Mouse (Mus musculus): ENCODE data around the gene Sh3pxd2a.

Gene Sh3pxd2a

GRCm38 (mm10) chr19:47317063-47317938 lies 146.9 kb downstream of the Sh3pxd2a start:
- no peak for DNase-seq (ENCODE audit: extremely low read depth, insufficient read length, low spot score)

- no peak for DNase-seq (ENCODE audit: extremely low read depth, insufficient read length, low spot score)
Measured at GRCm38 (mm10) chr19:47316288-47317062, 147.7 kb downstream of the Sh3pxd2a start.

- DNase-seq (ENCODE audit: extremely low read depth, insufficient read length, low spot score), result no peak
Measured at GRCm38 (mm10) chr19:47315917-47316265, 148.3 kb downstream of the Sh3pxd2a start.

GRCm38 (mm10) chr19:47315091-47315916 lies 148.9 kb downstream of the Sh3pxd2a start:
- peak; percentile 79 for DNase-seq (ENCODE audit: extremely low read depth, insufficient read length, low spot score)

- DNase-seq (ENCODE audit: extremely low read depth, insufficient read length, low spot score), result peak; percentile 93
Measured at GRCm38 (mm10) chr19:47314076-47314941, 149.9 kb downstream of the Sh3pxd2a start.

- peak; percentile 50 for DNase-seq (ENCODE audit: extremely low read depth, insufficient read length, low spot score)
Measured at GRCm38 (mm10) chr19:47313387-47314075, 150.7 kb downstream of the Sh3pxd2a start.

GRCm38 (mm10) chr19:47311162-47311561 lies 153.0 kb downstream of the Sh3pxd2a start:
- DNase-seq (ENCODE audit: extremely low read depth, insufficient read length, low spot score), result no peak

GRCm38 (mm10) chr19:47309824-47310223 lies 154.4 kb downstream of the Sh3pxd2a start:
- DNase-seq (ENCODE audit: extremely low read depth, insufficient read length, low spot score), result no peak

GRCm38 (mm10) chr19:47306917-47307315 lies 157.3 kb downstream of the Sh3pxd2a start:
- no peak for DNase-seq (ENCODE audit: extremely low read depth, insufficient read length, low spot score)

GRCm38 (mm10) chr19:47306128-47306916 lies 157.9 kb downstream of the Sh3pxd2a start:
- no peak for DNase-seq (ENCODE audit: extremely low read depth, insufficient read length, low spot score)

GRCm38 (mm10) chr19:47305401-47305800 lies 158.8 kb downstream of the Sh3pxd2a start:
- DNase-seq (ENCODE audit: extremely low read depth, insufficient read length, low spot score), result no peak

GRCm38 (mm10) chr19:47304170-47304745 lies 159.9 kb downstream of the Sh3pxd2a start:
- DNase-seq (ENCODE audit: extremely low read depth, insufficient read length, low spot score), result no peak

GRCm38 (mm10) chr19:47303128-47303527 lies 161.1 kb downstream of the Sh3pxd2a start:
- DNase-seq (ENCODE audit: extremely low read depth, insufficient read length, low spot score), result no peak

GRCm38 (mm10) chr19:47302191-47302852 lies 161.9 kb downstream of the Sh3pxd2a start:
- no peak for DNase-seq (ENCODE audit: extremely low read depth, insufficient read length, low spot score)

GRCm38 (mm10) chr19:47301303-47302190 lies 162.7 kb downstream of the Sh3pxd2a start:
- DNase-seq (ENCODE audit: extremely low read depth, insufficient read length, low spot score), result no peak

GRCm38 (mm10) chr19:47298100-47298499 lies 166.1 kb downstream of the Sh3pxd2a start:
- no peak for DNase-seq (ENCODE audit: extremely low read depth, insufficient read length, low spot score)
